Mouse (Mus musculus) CH12.LX (cell line): ENCODE measurements at regions not wholly inside any gene's neighbourhood (a gene's known extent, or its start where the extent isn't known, plus 50 kb on each side); places are given as distances from the start of the nearest gene placed in this dataset.

Source experiments
- BHLHE40 ChIP-seq: IDR thresholded peaks from 2 replicates; pipeline ENCODE4 v1.6.1; 2011; ENCODE audit warnings: mild to moderate bottlenecking, low read depth, low read length, improper control_type of control experiment
- CTCF ChIP-seq, 2 experiments: IDR thresholded peaks in 1 of 2; conservative IDR thresholded peaks in 1 of 2; 2 replicates each; pipeline ENCODE4 v1.5.1; 2011 to 2012; ENCODE audit warnings: low read depth in 2 of 2, low read length in 2 of 2, improper control_type of control experiment in 1 of 2, inconsistent platforms in 1 of 2, mild to moderate bottlenecking in 1 of 2, moderate library complexity in 1 of 2
- ELF1 ChIP-seq: IDR thresholded peaks from 2 replicates; pipeline ENCODE4 v1.6.1; 2014; ENCODE audit warnings: low read depth, mild to moderate bottlenecking, inconsistent platforms, low read length, improper control_type of control experiment
- EP300 ChIP-seq: IDR thresholded peaks from 2 replicates; pipeline ENCODE4 v1.6.1; 2011; ENCODE audit warnings: low read length, improper control_type of control experiment
- MXI1 ChIP-seq: IDR thresholded peaks from 2 replicates; pipeline ENCODE4 v1.6.1; 2011; ENCODE audit warnings: mild to moderate bottlenecking, low read depth, low read length, improper control_type of control experiment
- MYC ChIP-seq: IDR thresholded peaks from 2 replicates; pipeline ENCODE4 v1.6.1; 2011; ENCODE audit warnings: low read depth, mild to moderate bottlenecking, improper control_type of control experiment, low read length
- POLR2A ChIP-seq: IDR thresholded peaks from 2 replicates; pipeline ENCODE4 v1.6.1; 2011; ENCODE audit warnings: low read depth, mild to moderate bottlenecking, improper control_type of control experiment, low read length
- USF2 ChIP-seq: conservative IDR thresholded peaks from 2 replicates; pipeline ENCODE4 v1.6.1; 2011; ENCODE audit warnings: low read depth, low read length, improper control_type of control experiment

DNA sequence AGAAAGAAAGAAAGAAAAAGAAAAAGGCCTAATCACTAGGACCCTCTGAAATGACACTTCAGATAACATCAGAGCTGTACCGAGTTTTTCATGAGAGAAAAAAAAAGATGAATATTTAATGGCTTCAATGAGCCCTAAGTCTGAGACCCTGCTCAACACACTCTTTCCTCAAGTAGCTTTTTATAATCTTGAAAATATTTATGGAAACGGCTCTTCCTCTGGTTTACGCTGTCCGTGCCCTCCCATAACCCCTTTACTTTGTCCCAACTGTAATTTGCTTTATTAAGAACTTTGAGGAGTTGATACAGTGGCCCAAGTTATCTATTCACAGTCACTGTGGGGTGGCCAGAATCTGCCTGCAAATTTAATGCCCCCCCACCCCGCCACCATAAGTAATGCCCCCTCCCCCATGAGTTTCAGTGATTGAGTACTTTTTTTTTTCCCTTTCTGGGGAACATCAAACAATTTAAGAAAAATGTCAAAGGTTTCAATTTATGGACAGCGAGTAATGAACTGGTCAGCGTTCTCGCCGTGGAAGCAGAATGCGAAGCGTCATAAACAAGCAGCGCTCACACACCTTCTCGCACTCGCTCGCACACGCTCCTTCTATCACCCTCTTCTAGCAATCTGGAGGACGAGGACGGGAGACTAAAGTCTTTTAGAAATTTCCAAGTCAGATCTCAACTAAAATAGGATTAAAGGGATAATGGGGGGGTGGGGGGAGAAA is 316.3 kb downstream of the Med13l start:
- no peak for TF ChIP-seq POLR2A
- TF ChIP-seq MXI1, result no peak
- no peak for TF ChIP-seq BHLHE40
- TF ChIP-seq ELF1, result no peak
- no peak for TF ChIP-seq USF2
- no peak for TF ChIP-seq EP300
- TF ChIP-seq MYC, result no peak
- no peak for TF ChIP-seq CTCF (conservative IDR thresholded peaks at IDR 0.05 in 1 of 2, IDR thresholded peaks at IDR 0.05 in 1 of 2; ENCODE audit: low read depth in 2 of 2, low read length in 2 of 2)
